Mouse (Mus musculus): ENCODE measurements around the gene Grap2.
"Not testable (repeated sequence)": the region's sequence is repeated elsewhere in the genome, so short reads cannot be mapped to it uniquely, and the experiment has no call there.

Gene Grap2

DNA sequence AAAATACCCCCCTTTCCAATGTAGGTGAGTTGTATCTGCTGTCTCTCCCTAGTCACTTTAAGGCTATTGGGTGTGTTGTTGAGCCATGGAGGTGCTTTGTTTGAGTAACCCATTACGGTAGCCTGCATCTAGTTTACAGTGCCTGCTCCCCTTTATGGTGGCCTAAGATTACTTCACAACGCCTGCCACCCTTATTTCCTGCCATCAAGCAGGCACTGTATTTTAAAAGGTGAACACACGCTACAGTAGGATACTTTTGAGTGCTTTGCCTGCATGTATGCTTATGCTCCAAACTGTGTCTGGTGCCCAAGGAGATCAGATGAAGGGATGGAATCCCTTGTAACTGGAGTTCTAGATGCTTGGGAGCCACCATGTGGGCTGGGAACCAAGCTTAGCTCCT, 5.3 kb upstream of the Grap2 start:
- DNase-seq = no peak

- no peak for DNase-seq
Measured at GRCm38 (mm10) chr15:80567731-80568130, 4.7 kb upstream of the Grap2 start.

GRCm38 (mm10) chr15:80569205-80569604, 3.2 kb upstream of the Grap2 start:
- DNase-seq = no peak

DNA sequence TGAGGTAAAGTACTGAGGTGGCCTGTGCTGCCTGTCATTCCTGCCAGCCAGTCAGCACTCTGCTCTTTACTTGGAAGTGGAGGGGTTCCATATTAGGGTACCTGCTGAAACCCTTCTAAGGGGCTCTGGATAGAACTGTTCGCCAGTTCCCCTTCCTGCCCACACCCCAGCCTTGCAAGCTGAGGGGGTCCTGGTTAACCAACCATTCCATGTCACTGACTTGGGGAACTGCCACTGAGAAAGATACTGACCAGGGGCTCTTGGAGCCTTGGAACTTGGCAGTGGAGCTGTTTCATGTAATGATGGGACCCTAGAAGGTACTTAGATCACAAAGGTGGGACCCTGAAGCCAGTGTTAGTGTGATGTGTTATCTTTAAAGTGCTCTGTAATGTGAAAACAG, 2.2 kb upstream of the Grap2 start:
- DNase-seq = no peak

- DNase-seq = no peak
Measured at GRCm38 (mm10) chr15:80571611-80572010, 783 bp upstream of the Grap2 start.

DNA sequence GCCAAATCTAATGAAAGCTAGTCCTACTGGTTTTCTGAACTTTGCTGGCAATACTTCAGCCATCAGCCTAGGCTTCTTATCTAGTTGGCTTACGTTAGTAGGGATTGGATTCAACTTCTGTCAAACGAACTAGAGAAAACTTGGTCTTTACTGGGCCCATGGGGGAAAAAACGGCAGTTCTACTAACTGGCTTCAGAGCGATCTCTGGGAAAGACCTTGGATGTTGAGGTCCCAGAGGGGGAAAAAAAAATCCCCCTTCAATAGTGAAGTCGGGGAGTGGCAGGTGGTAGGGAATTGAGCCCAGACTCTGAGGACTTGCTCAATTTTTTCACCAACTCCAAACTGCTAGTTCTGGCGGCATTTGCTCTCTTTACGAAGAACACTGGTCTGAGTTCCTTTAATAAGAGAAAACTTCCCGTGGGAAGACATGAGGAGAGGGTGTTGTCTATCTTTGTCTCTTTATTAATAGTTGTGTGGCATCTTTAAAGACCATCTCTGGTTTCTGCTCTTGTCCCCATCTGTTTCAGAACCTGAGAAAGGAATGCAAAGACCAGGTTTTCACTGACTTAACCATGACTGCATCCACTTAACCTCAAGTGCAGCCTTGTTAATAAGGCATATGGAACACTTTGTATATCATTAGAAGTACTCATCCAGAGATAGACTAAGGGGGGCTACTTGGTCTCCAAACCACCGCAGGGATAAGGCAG, 572 bp downstream of the Grap2 start:
- DNase-seq = no peak

GRCm38 (mm10) chr15:80574211-80575040, 2.0 kb downstream of the Grap2 start:
- peak; percentile 31 for DNase-seq

GRCm38 (mm10) chr15:80575817-80576370, 3.5 kb downstream of the Grap2 start:
- no peak for DNase-seq

GRCm38 (mm10) chr15:80576415-80576994, 4.1 kb downstream of the Grap2 start:
- no peak for DNase-seq

GRCm38 (mm10) chr15:80577166-80577960, 5.0 kb downstream of the Grap2 start:
- DNase-seq = no peak

- DNase-seq = no peak
Measured at GRCm38 (mm10) chr15:80579121-80579520, 6.7 kb downstream of the Grap2 start.

DNA sequence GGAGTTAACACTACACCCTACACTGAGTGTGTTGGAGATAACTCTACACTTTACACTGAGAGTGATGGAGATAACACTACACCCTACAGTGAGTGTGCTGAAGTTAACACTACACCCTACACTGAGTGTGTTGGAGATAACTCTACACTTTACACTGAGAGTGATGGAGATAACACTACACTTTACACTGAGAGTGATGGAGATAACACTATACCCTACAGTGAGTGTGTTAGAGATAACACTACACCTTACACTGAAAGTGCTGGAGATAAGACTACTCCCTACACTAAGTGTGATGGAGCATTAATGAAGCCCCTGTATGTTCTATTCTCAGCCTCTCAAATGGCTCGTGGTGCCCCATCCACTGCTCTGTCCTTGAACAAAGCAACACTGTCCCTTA, 8.2 kb downstream of the Grap2 start:
- DNase-seq = not testable (repeated sequence)

DNA sequence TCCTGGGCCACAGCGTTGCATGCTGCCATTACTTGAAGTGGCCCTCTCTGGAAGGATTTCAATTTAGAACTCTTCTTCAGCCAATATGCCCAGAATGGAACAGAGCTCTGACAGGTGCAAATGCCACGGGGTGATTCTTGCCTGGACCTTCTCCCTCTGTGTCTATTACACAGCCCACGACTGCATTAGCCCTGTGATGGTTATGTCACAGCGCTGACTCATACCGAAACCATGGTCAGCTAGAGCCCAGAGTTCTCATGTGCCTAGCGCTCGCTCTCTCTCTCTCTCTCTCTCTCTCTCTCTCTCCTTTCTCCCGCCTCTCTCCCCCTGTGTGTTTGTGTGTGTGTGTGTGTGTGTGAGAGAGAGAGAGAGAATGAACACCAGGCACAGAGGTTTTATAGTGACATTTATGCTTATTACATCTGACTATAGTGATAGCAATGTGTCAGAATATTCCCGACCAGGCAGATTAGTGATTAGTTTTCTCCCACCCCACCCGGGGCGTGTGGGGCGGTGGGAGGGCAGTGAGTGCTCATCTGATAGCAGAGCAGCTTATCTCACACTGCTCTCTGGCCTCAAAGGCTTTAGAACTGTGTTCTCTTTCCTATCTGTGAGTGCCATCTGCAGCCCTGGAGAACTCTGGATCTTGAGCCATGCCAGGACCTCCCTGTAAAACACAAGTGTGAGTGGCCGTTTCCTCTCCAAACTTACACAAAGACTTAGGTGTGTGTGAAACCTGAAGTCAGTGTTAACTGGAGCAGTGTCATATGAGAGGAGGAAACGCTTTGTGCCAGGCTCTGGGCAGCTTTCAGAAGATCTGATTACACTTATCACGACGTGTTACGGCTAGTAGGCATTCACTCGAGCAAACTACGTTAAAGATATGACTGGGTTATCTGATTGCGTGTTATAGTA, 10.4 kb downstream of the Grap2 start:
- no peak for DNase-seq

GRCm38 (mm10) chr15:80586296-80586695, 13.9 kb downstream of the Grap2 start:
- DNase-seq = no peak

GRCm38 (mm10) chr15:80590641-80591040, 18.2 kb downstream of the Grap2 start:
- no peak for DNase-seq

- DNase-seq = no peak
Measured at GRCm38 (mm10) chr15:80592737-80593136, 20.3 kb downstream of the Grap2 start.

DNA sequence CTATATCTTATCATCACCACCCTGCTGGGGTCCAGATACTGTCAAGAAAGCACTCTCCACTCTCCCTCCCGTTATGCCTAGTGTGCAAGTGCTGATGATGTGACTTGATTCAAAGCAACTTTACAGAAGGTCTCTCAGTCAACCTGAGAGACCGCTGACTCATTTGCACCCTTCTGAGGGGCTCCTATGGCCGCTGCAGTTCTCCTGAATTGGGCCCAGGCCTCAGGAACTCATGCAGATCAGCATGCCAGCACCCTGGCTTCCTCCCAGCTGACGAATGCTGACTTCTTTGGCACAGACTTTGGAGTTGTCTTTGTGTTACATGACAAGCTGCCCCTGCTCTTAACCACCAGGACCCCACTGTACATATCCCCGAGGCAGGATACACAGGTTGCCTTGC, 21.5 kb downstream of the Grap2 start:
- DNase-seq = no peak

DNA sequence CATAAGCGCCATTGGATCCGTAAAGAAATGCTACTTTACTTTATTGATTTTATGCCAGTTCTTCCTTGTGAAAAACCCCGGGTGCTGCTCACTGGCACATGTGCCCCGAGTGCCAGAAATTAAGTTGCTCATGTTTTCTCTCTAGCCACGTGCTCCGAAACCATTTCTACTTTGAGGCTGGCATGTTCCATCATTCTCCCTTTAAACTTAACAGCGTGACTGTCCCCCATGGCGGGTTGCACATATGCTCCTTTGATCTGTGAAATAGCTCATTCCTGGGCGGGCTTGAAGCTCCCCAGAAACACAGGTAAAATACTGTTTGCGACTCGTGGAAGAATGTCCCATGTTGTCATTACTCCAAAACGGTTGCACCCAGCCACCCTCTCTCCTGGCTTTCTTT, 26.4 kb downstream of the Grap2 start:
- no peak for DNase-seq

GRCm38 (mm10) chr15:80599213-80599750, 26.9 kb downstream of the Grap2 start:
- DNase-seq = no peak

GRCm38 (mm10) chr15:80599843-80600242, 27.4 kb downstream of the Grap2 start:
- no peak for DNase-seq

GRCm38 (mm10) chr15:80601456-80601855, 29.1 kb downstream of the Grap2 start:
- DNase-seq = no peak
